Mouse (Mus musculus): ENCODE measurements around the gene 2010109A12Rik.

GRCm38 (mm10) chr5:93205371-93206108 is 778 bp upstream of the 2010109A12Rik start:
- TF ChIP-seq GATA1 (IDR thresholded peaks at IDR 0.05; ENCODE audit: low read length) (no peak), TAL1 (IDR thresholded peaks at IDR 0.05; ENCODE audit: low read length) (no peak)
